17 mouse cellular contexts compared by ENCODE assay signal in genomic region chr8:3451992-3452391, GRCm38 (mm10). TPM values are rescaled to one million over a fixed set of nuclear protein-coding genes. Genes with fewer than 3 reads are reported as not detected.
"Had no signal": no experiment of that assay in that cellular context is flagged by ENCODE, and none has a peak within 500 bp of the region (broad histone marks: within the 10 kb centered on the region; RNA-seq: fewer than 3 reads in every experiment).

No protein-coding gene starts in this region.

- H3K27ac ChIP-seq: limb, embryonic 13.5 days; liver, embryonic 14.5 days; midbrain, embryonic 10.5 days; neural tube, embryonic 15.5 days had no signal

- H3K4me3 ChIP-seq: limb, embryonic 13.5 days; midbrain, embryonic 10.5 days; myocyte; neural tube, embryonic 15.5 days had no signal

- H3K27me3 ChIP-seq: limb, embryonic 13.5 days; neural tube, embryonic 15.5 days had no signal

- H3K4me1 ChIP-seq: limb, embryonic 13.5 days; midbrain, embryonic 10.5 days; neural tube, embryonic 15.5 days had no signal

- H3K9me3 ChIP-seq: limb, embryonic 13.5 days; midbrain, embryonic 10.5 days; neural tube, embryonic 15.5 days had no signal

- H3K4me2 ChIP-seq: limb, embryonic 13.5 days; neural tube, embryonic 15.5 days had no signal

- H3K9ac ChIP-seq: limb, embryonic 13.5 days; liver, embryonic 14.5 days; neural tube, embryonic 15.5 days had no signal

- DNase-seq: left cerebral cortex, postnatal 4 days; lung, adult 18-20 months; lung, postnatal 4 days; midbrain, embryonic 14.5 days; right cerebral cortex, adult 18-20 months; right cerebral cortex, postnatal 25 days; thymus, postnatal 36 days had no signal

RNA-seq across cellular contexts. Expression of gene Tex45, which starts 18.7 kb away (rescaled TPM):
- polyA plus RNA-seq: intestine, embryonic 14.5 days; large intestine, adult 2 months; limb, embryonic 13.5 days; lung, embryonic 16.5 days; midbrain, embryonic 10.5 days; myocyte; stomach, embryonic 16.5 days; thymus, postnatal 0 days had no signal
